Mouse (Mus musculus) cerebellum, adult 2 months (tissue): Measurements from ENCODE around the gene Bhlhe23.

Source experiments
- CTCF ChIP-seq: fragments of 200-500 bp; IDR thresholded peaks from 2 replicates; pipeline ENCODE4 v1.5.1; 2011; ENCODE audit warnings: low read depth, mild to moderate bottlenecking, control low read depth, low read length, moderate library complexity, borderline replicate concordance; ENCODE audit not compliant: insufficient read depth
- POLR2A ChIP-seq: fragments of 200-500 bp; IDR thresholded peaks from 2 replicates; pipeline ENCODE4 v1.6.1; 2011; ENCODE audit warnings: low read length, control low read depth, borderline replicate concordance; ENCODE audit not compliant: insufficient read depth

DNA sequence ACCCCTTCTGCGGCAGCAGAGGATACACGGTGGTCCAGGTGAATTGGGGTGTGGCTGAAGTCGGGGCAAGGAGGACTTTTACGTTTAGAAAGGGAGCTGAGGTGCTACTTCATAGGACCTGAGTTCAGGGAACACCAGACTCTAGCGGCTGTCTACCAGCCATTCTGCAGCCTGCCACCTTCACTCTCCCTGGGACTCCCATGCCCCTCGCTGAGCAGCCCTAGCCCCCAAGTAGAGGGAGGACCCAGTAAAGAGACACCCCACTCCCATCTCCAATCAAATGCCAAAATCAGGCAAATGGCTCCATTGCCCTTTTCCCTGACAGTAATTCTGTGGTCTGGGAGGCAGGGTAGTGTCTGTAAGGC, 51.3 kb downstream of the Bhlhe23 start:
- no peak for TF ChIP-seq CTCF
- TF ChIP-seq POLR2A, result no peak
